Mouse (Mus musculus) thymus, postnatal 4 days (tissue): ENCODE measurements around the gene Gimap5.

Experiments
- DNase-seq: peaks from one replicate; pipeline ENCODE4 v3.0.0; 2021

The Gimap5 gene

DNA sequence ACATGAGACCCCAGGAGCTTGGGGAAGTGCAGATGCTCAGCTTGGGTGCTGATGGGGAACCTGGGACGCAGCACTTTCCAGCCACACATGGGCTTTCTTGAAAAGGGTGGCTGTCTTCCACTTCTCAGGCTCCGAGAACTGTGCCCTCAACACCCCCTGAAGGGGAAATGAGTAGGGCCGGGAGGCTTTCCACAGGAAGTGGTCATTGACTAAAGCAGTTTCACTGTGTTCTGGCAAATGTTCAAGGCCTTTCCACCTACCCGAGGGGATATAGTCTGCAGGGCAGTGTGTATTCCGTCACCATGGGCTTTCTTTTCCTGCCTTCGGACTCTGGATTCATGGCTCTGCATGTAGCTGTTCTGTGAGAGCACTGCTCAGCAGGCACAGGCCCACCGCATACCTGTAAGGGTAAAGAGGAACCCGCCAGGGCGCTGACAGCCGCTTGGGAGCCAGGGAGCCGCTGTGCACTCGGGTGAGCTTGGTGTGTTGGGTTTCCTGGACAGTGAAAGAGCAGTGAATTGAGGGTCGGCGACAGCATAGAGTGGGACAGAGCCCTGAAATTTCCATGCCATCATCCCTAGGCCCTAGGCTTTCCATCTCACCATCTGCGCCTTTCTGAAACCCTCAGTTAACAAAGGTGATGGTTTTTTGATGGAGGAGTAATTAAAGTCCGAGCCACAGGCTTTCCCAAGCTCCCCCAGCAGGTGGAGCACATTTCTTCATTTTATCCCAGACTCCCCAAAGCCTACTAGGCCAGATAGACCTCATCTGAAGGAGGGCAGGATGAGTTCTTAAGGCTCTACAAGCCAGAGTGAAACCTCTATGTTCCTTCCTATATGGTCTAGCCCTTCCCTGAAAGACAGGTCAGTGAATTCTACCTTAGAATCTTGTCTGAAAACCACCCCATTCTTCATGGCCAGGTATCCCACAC lies at the start of gene Gimap5:
Gene Gimap5, plus strand, starts transcription at position 239 of the 931 bp plus-strand sequence.
- DNase-seq, result peak; percentile 74

DNA sequence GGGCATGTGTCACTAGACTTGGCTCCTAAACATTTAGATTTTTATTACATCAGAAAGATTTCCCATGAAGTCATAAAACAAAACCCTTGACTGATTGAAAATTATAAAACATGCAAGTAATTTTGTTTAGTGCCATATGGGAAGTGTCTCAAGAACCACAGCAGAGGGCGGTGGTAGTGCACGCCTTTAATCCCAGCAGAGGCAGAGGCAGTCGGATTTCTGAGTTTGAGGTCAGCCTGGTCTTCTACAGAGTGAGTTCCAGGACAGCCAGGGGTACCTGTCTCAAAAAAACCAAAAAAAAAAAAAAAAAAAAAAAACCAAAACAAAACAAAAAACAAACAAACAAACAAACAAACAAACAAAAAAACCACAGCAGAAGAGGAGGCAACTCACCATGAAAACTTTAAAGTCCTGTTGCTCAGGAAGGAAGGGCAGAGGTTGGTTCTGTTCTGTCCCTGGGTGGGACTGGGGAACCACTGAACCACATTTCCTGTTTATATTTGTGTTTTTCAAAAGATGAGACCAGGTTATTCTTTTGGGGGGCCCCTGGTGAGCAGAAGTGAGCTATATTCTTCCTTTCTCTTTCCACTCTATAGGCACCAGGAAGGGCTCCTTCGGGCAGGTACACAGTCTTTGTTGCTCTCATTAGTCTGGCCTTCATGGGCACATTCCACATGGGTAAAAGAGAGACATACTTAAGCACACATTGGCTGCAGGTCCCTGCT lies 49.0 kb upstream of the Gimap5 start:
- DNase-seq, result no peak

DNA sequence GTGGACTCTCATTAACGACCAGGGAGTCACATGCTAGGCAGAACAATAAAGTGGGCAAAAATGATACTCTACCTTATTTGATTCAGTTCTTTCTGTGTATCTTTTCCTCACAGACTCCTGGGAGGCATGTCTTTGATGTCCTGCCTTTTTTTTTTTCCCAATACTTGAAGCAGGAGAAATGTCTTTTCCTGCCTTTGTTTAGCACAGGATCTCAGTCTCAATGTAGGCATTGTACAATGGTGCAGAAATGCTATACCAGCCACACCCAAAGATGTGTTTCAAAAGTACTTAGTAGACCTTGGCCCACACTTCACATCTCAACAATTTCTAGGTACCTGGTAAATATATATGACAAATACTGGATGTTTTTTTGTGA lies 48.5 kb upstream of the Gimap5 start:
- DNase-seq, result no peak

DNA sequence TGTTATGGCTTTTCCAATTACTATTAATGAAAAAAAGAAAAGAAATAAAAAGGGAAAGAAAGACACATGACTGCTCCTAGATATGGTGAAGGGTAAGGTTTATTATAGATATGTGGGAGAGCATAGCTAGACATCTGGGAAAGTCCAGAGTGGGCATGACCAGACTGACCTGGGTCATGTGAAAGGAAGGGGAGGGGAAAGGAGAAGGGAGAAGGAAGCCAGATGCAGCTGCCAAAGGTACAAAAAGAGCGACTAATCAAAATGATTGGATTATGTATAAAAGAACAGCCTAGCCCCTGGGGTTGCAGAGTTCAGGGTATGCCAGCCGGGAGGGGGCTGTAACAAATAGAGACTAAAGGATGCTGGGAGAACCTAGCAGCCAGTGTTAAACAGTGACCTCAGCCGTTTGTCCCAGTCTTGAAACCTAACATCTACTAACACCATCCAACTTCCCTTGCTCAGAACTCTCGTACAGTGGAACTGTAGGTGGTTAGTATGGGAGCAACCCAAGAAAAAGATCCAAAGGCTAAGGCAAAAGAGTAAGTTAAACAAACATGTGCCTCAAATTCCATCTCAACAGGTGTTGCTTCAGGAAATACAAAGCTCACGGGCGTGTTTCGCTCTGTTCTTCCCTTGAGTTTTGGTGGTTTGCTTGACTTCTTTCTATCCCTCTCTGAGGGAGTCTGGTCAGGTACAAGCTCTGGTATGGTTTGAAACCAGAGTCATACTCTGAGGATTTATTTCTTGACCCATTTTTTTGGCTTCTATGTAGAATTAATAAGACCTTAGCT lies 47.7 kb upstream of the Gimap5 start:
- no peak for DNase-seq

DNA sequence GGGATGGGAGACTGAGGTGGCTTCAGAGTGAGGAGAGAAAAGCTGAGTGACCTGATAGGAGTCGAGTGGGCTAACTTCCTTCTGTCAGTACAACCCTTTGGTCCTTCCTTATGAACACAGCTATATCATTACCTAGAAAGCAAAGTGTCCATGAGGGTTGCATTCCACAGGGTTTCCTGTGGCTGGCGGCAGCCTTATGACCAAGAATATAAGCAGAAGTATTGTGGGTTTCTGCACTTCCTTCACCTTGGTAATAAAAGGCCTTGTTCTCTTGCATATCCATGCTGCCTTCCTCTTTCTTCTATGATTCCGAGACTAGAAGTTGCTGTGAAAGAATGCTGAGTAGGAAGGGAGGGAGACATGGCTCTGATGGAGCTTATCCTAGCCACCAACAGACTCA lies 47.1 kb upstream of the Gimap5 start:
- DNase-seq, result no peak

DNA sequence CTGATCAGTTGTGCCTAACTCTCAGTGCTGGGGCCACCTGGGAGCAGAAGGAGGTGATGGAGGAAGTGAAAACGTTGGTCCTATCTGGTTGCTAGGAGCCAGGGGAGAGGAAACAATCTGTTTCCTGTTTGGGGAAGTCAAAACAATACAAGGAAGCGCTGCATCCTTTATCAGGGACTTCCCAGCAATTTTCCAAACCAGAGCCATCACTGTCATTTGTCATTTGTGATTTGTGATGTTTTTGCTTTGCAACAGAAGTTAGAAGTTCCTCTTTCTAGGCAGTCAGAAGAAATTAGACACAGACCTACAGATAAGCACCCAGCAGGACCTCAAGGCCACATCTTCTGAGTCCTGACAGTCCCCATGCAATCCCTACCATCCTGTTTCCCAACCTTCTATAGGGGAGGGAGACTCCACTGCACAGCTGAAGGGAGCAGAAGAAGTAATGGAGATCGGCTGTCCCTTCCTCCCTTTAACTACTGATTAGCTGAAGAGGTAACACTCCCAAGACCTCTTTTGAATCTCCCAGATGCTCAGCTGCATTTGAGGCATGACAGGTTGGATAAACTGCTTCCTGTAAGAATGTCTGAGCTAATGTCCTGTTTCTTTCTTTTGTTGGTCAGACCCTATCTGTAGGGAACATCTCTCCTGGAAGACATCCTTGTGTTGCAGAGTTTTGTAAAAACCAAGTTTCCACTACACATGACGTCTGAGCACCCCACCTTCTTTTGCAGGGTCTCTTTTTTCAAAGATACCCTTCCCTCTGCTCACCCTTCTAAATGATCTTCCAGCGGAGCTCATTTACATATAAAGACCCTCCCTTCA lies 45.5 kb upstream of the Gimap5 start:
- DNase-seq, result no peak

DNA sequence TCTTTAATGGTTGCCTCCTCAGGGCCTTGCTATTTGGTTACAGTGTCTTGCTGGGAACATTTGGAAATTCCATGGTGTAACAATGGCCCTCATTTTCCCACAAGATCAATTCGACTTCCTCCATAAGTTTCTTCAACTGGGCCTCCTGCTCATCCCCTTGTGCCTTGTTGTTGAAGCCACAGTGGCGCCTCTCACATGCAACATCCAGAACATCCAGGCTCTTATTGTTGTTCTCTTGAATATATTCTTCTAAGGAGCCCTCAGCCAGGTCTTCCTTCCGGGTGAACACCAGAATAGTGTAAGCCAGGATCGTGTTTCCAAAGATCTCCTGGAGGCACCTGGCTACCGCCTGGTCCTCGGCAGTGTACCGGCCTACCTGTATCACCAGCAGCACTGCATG lies 43.9 kb upstream of the Gimap5 start:
- no peak for DNase-seq

DNA sequence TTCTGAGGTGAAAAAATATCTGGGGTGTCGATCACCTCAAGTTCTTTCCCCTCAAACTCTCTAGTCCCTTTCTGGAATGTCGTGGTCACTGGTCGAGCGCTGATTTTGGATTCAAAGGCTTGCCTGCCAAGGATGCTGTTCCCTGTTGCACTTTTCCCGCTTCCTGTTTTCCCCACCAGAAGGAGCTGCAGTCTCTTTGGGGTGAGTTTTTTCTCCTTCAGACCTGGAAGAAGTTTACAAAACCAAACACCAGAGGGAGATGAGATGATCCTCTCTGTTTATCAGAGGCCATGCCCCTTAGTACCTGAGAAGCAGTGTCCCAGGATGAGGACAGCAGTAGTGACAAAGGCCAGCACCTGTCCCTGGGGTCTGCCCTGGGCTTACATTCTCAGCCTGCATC lies 43.4 kb upstream of the Gimap5 start:
- DNase-seq, result no peak

DNA sequence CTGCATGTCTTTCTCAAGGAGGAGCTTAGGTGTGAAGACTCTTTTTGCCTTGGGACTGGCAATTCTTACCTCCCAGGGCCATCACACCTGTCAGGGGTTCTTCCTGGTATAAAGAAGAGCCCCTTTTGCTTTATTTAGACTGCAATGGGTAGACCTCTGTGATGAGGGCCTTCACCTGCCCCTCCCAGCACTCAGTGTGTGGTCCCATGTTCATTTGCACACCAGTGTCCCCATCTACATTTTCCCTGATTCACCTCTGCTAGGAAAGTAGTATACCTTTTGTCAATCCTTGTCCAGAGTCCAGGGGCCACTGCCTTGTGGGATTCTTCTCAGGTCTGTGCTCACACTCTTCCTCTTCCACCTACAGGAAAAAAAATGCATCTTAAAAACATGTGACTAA lies 41.9 kb upstream of the Gimap5 start:
- no peak for DNase-seq

DNA sequence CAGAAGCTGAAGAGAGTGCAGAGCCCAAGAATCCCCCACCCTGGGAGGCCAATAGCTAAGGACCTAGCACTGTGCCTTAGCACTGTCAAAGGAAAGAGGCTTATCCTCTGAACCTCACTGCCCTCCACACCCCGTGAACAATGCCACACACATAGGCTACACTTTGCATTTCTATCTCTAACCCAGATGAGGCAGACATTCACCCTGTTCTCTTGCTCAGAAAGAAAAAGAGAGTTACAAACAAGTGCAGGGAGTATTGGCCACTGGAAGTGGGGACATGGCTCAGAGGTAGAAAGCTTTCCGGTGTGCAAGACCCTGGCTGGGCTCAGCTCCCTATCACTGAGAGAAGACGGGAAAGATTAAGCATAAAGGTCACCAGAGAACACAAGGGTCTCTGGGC lies 39.9 kb upstream of the Gimap5 start:
- no peak for DNase-seq

DNA sequence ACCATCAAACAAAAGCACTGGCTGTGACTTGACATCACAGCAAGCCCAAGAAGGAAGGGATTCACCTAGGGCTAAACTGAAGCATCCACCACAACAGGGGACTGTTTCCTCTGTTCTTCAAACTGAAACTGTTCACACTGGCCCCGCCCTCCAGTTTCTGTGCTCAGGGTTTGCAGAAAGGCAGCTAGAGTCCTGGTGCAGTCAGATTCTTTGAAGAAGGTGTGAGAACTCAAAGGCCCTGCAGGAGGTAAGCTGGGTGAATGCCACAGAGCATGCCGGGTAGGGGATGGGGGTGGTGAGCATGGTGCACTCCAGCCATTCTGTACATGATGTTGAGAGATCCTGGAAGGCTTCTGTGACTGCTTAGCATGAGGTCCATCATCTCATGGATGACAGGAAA lies 27.5 kb upstream of the Gimap5 start, which contains the start of the genes Gm28053 and Gimap7:
Gene Gm28053, plus strand, starts transcription at position 153 of the 400 bp plus-strand sequence.
Gene Gimap7, plus strand, starts transcription at position 167 of the 400 bp plus-strand sequence.
- peak; percentile 81 for DNase-seq

DNA sequence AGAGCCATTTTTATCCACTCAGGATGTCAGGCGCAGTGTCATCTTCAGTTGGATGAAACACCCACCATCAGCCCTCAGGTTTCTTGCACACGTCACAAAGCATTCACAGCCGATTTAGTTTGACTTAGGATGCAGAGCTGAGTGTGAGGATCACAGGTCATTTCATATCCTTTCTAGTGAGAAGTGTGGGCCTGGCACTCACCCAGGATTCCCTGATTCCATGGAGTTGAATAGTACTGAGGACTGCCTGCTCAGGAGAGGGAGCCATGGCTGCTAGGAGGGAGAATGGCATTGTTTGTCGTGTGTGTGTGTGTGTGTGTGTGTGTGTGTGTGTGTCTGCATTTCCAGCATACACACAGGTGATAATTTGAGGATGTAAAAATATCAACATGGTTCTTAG lies 25.7 kb upstream of the Gimap5 start:
- no peak for DNase-seq

DNA sequence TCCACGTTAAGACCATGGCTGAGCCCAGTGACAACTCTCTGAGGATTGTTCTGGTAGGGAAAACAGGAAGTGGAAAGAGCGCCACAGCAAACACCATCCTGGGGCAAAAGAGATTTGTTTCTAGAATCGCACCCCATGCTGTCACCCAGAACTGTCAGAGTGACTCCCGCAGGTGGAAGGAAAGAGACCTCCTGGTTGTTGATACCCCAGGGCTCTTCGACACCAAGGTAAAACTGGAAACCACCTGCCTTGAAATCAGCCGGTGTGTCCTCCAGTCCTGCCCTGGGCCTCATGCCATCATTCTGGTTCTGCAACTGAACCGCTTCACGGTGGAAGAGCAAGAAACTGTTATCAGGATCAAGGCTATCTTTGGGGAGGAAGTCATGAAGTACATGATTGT lies 22.5 kb upstream of the Gimap5 start:
- DNase-seq, result peak; percentile 31

DNA sequence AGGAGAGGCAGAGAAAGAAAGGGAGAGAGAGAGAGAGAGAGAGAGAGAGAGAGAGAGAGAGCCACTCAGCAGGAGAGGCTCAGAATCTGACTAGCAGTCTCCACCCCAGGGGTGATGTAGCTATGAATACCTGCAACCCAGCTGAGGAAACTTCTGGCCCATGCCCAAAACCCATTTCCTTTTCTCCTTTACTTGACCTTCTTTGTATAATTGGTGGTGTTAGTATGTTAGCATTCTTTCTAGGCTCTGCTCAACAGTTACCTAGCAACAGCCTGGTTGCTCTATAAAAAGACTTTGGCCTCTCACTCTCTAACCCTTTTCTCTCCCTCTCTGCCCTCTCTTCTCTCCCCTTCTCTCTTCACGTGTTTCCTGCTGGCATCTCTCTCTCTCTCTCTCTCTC lies 20.5 kb upstream of the Gimap5 start:
- peak; percentile 20 for DNase-seq

DNA sequence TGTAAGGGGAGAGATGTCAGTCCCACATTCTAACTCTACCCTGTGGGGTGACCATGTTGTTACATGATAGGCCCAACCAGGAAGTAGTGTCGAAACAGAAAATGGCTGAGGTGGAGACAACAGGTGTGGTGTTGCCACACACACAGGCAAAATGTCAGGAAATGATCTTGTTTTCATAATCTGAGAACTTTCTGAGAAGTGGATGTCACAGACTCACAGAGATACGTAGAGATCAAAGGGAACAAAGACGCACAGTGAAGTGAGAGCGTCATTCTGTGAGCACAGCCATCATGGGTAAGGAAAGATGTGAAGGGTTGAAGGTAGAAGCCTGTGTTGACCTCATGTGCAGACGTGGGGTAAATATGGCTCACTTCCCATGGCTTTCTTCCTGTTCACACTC lies 18.2 kb upstream of the Gimap5 start:
- DNase-seq, result no peak

DNA sequence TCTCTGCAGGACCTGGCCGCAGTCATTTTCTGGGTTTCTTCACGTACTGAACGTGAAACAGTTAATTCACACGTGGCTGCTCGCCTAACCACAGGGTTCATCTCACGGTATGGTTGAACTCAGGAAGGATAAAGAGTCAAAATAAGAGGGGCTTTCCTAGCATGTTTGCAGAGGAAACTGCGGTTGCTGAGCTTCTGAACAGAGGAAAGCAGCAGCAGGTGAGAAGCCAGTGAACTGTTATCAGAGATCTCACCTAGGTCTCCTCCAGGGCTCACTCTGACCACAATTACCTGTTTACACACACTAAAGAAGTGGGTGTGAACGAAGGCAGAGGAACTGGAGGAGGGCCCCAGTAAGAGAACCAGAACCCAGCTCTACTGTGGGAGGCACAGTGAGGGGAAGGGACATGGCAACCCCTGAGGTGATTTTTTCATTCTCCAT lies 13.1 kb upstream of the Gimap5 start:
- DNase-seq, result peak; percentile 68

DNA sequence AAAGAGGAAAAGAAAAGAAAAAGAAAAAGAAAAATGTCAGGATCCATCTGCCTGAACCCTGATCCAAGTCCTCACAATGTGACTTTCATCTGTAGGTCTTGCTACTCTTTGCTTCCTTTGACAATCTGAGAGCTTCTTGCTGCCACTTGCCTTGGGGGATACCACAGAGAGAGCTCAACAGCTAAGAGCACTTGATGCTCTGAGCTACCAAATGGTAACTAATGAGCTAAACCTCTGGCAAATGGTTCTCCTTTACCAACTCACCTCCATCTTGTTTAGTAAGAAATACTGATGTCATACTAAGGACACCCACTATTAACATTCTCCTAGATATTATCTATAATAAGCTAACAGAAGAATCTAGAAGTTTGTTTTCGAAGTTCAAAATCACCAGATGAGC lies 12.3 kb upstream of the Gimap5 start:
- no peak for DNase-seq

DNA sequence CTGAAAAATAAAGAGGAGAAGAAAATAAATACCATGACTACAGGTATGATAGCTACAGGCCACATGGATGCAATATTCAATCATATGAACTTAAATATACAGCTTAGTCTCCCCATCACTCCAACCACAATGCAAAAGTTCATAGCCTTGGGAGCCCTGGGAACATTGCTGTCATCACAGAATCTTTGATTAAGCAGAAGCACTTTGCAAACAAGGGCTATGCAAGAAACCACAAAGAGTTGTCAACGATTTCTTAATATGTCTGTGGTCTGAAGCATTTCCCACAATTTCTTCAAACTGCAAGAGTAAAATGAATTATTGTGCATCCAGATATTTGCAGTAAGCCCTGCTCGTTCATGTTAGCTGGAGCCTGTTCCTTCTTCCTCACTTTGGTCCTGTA lies 8.9 kb upstream of the Gimap5 start:
- no peak for DNase-seq

DNA sequence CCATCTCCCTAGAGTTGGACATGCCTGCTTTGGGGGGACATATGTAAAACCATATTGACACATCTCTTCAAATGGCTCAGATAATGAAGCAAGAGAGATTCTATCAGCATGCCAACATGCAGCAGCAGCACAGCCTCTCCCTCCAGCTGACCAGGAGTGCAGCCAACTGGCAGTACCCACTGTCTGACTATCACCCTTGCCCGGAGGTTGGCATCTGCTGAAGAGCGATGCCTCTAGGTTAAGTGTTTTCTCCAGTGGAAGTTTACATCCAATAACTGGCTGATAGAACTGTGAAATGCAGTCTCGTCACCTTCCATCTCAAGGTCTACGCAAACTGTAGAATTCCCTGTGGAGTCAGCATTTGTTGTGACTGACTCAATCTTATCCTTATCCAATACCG lies 8.3 kb upstream of the Gimap5 start:
- peak; percentile 24 for DNase-seq

DNA sequence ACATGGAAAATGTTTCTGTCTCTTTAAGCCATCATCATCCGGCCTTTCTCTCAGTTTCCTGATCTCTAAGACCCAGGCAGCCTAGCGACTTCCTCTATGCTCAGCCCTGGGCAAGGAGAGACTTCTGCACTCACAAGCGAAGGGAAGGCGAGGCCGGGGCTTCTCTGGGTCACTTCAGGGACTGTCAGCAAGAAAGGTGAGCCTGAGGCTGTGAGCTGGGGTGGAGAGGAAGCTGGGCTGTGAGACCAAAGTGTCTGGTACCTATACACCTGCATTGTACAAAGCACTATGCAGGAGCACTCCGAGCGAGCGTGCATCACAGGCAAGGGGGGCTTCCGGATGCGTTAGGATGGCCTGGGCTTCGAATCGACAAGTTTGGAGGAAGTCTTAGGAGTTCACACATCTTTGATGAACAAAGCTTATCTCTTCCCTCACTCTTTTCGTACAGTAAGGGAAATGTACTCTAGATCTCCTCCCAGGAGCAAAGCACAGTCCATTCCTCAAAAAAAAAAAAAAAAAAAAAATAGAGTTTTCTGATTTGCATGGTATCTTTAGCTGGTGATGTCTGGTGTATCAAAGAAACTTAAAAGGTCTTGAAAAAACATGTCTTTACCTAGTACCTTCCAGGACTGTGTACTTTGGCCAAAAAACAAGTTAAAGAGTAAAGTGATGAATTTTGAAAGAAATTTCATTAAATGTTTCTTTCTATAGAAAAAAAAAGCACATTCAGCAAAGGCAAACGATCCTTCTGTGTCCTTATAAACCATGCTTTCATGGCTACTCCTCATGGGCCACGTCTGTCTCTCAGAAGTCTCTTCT lies 6.8 kb upstream of the Gimap5 start, which contains the start of gene Gimap1:
Gene Gimap1, plus strand, starts transcription at position 94 of the 819 bp plus-strand sequence.
- peak; percentile 79 for DNase-seq

DNA sequence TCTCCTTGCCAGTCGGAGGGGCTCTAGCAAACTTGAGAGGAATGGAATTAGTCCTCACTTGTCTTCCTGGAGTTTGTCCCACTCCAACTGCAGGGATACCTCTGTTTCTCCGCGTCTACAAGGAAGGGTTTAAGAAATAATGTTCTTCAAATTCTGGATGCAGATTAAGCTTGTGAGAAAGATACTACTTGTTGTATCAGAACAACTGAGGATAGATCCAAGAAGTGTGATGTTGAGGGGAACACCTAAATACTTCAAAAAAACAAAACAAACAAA lies 6.3 kb upstream of the Gimap5 start:
- no peak for DNase-seq
